Mouse (Mus musculus) E14TG2a.4 (cell line): ENCODE measurements around the gene Vmn1r56.
"Not testable (repeated sequence)": the region's sequence is repeated elsewhere in the genome, so short reads cannot be mapped to it uniquely, and the experiment has no call there.

Source experiments
- H3K27me3 ChIP-seq: 2 replicates; pipeline ENCODE4 v1.6.1; 2014; ENCODE audit warnings: low read length, control low read depth; ENCODE audit not compliant: insufficient read depth
- H3K36me3 ChIP-seq: 2 replicates; pipeline ENCODE4 v1.6.1; 2014; ENCODE audit warnings: low read length, control low read depth; ENCODE audit not compliant: insufficient read depth
- H3K4me1 ChIP-seq: replicated peaks from 2 replicates; pipeline ENCODE4 v1.6.1; 2014; ENCODE audit warnings: low read depth, low read length, control low read depth
- H3K4me3 ChIP-seq: replicated peaks from 2 replicates; pipeline ENCODE4 v1.5.1; 2014; ENCODE audit warnings: mild to moderate bottlenecking, low read length
- H3K9me3 ChIP-seq: 2 replicates; pipeline ENCODE4 v1.6.1; 2014; ENCODE audit warnings: low read length, control low read depth

Vmn1r56 gene

DNA sequence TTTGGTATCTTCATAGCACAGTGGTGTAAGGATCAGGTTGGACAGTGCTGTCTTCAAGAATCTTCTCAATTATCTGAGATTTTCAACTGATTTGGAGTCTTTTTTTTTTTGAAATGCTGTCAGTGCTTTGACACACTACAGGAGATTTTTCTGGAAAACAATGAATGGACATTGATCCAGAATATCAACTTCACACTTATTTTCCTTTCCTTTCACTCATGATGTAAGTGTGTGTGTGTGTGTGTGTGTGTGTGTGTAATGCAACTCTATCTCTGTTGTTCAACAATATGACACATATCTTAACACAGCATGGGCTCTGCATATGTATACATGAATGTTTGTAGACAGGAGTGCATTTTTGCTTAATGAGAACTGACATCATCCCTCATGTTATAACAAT, at the start of gene Vmn1r56:
Vmn1r56 (minus strand) TSS at position 101 of the 400 bp plus-strand sequence.
- H3K4me1 ChIP-seq, H3K4me3 ChIP-seq, H3K36me3 ChIP-seq, H3K27me3 ChIP-seq: not testable (repeated sequence)
- H3K9me3 ChIP-seq = peaks cover 32% of the 10 kb centered on the region

- not testable (repeated sequence) for H3K4me3 ChIP-seq, H3K36me3 ChIP-seq, H3K27me3 ChIP-seq, H3K4me1 ChIP-seq, H3K9me3 ChIP-seq
Observed at GRCm38 (mm10) chr7:5218193-5218592, 21.6 kb upstream of the Vmn1r56 start, which contains the start of gene Vmn1r57. Vmn1r57 (plus strand) TSS chr7:5218493.

DNA sequence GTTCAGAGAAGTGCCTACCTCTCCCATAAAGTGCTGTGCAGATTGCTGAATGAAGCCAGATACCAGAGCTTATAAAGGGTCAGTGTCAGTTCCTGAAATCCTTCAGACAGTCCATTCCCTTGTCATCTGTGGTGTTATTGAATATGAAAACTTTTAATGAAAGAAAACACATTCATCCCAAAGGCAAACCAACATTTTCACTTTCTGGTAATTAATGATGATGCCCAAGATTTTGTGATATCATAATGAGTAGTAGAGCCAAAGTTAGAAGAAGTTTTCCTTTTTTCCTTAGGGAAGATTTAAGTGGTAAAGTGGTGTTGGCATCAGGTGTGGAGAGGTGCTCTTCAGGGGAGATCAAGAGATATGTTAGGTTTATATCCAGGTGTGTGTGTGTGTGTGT, 47.0 kb downstream of the Vmn1r56 start, which contains the start of gene Vmn1r55:
Vmn1r55 (minus strand) TSS at position 101 of the 400 bp plus-strand sequence.
- H3K4me3 ChIP-seq, H3K36me3 ChIP-seq, H3K4me1 ChIP-seq, H3K27me3 ChIP-seq, H3K9me3 ChIP-seq: not testable (repeated sequence)
